Mouse (Mus musculus) left cerebral cortex, postnatal 36 days (tissue): Measurements from ENCODE around the gene Epb41l2. TPM values are rescaled to one million over a fixed set of nuclear protein-coding genes. Genes with fewer than 3 reads are reported as not detected.

Experiments
- DNase-seq, 2 experiments: peaks; one replicate each; pipeline ENCODE4 v3.0.0; 2021 to 2022; ENCODE audit warnings: low spot score in 2 of 2, mixed read lengths in 1 of 2
- intact Hi-C: fragments of 180-260 bp; cut with DNase I; formaldehyde crosslinking; loops from one replicate; pipeline ENCODE4 v1.15.1; 2025
- total RNA-seq, 2 experiments: library from RNA; stranded (reverse); gene quantifications; 2 replicates each; pipeline ENCODE4 v1.2.3; 2021

The Epb41l2 gene
- total RNA-seq, 2 experiments from 2014 or later = 118 to 145 TPM

- intact Hi-C loops = no loop called here
- no peak for DNase-seq
These were observed 174.1 kb downstream of the Epb41l2 start for GRCm38 (mm10) chr10:25533513-25534246.

- DNase-seq = no peak
- intact Hi-C loops = no loop called here
These were observed 174.9 kb downstream of the Epb41l2 start for GRCm38 (mm10) chr10:25534467-25534866.

- intact Hi-C loops = loop anchor here (5.0 kb wide), 1 partner anchor 601 kb away; no protein-coding TSS in a partner anchor
- no peak for DNase-seq
These were observed 176.3 kb downstream of the Epb41l2 start, which contains the start of gene Smlr1 for GRCm38 (mm10) chr10:25535891-25536331. Smlr1 (minus strand) TSS chr10:25536267.

GRCm38 (mm10) chr10:25536621-25537020 is 177.0 kb downstream of the Epb41l2 start:
- DNase-seq = no peak
- intact Hi-C loops = loop anchor here (5.0 kb wide), 1 partner anchor 601 kb away; no protein-coding TSS in a partner anchor

GRCm38 (mm10) chr10:25538738-25539137 is 179.1 kb downstream of the Epb41l2 start:
- no peak for DNase-seq
- intact Hi-C loops = loop anchor here (5.0 kb wide), 1 partner anchor 599 kb away; no protein-coding TSS in a partner anchor

- peak; percentile 53 to 56 for DNase-seq
- intact Hi-C loops = loop anchor here (5.0 kb wide), 1 partner anchor 598 kb away; no protein-coding TSS in a partner anchor
These were observed 179.7 kb downstream of the Epb41l2 start for GRCm38 (mm10) chr10:25539146-25539770.

GRCm38 (mm10) chr10:25539771-25540168 is 180.2 kb downstream of the Epb41l2 start:
- intact Hi-C loops = loop anchor here (5.0 kb wide), 1 partner anchor 598 kb away; no protein-coding TSS in a partner anchor
- DNase-seq = no peak

GRCm38 (mm10) chr10:25541097-25541496 is 181.5 kb downstream of the Epb41l2 start:
- intact Hi-C loops = no loop called here
- no peak for DNase-seq

- intact Hi-C loops = no loop called here
- peak in 1 of 2 experiments; percentile 11 for DNase-seq
These were observed 193.3 kb downstream of the Epb41l2 start for GRCm38 (mm10) chr10:25552936-25553335.

GRCm38 (mm10) chr10:25571319-25572240 is 212.0 kb downstream of the Epb41l2 start:
- DNase-seq = no peak
- intact Hi-C loops = no loop called here

Other genes starting within 250 kb of the Epb41l2 start
- gene Akap7, start 51.9 kb upstream of the Epb41l2 start, total RNA-seq = 10 to 100 TPM; 58.5 to 65.0 TPM
- not detected for gene Smlr1, start 176.5 kb downstream of the Epb41l2 start, total RNA-seq